Mouse (Mus musculus) ES-Bruce4 (cell line): ENCODE data around the gene Fam71a.

Source experiments
- CTCF ChIP-seq: IDR thresholded peaks from one replicate; pipeline ENCODE4 v1.8.1; 2011; ENCODE audit warnings: low read depth, low read length
- EP300 ChIP-seq: IDR thresholded peaks from 2 replicates; pipeline ENCODE4 v1.6.1; 2011; ENCODE audit warnings: low read depth, low read length; ENCODE audit not compliant: insufficient read depth
- POLR2A ChIP-seq: IDR thresholded peaks from one replicate; pipeline ENCODE4 v1.8.1; 2011; ENCODE audit warnings: low read length; ENCODE audit not compliant: insufficient read depth

GRCm38 (mm10) chr1:191150924-191151605, 13.6 kb downstream of the Fam71a start:
- TF ChIP-seq POLR2A (no peak), CTCF (no peak), EP300 (no peak)
